Comparison of ENCODE assay signal across 8 mouse cellular contexts in the genomic region with DNA sequence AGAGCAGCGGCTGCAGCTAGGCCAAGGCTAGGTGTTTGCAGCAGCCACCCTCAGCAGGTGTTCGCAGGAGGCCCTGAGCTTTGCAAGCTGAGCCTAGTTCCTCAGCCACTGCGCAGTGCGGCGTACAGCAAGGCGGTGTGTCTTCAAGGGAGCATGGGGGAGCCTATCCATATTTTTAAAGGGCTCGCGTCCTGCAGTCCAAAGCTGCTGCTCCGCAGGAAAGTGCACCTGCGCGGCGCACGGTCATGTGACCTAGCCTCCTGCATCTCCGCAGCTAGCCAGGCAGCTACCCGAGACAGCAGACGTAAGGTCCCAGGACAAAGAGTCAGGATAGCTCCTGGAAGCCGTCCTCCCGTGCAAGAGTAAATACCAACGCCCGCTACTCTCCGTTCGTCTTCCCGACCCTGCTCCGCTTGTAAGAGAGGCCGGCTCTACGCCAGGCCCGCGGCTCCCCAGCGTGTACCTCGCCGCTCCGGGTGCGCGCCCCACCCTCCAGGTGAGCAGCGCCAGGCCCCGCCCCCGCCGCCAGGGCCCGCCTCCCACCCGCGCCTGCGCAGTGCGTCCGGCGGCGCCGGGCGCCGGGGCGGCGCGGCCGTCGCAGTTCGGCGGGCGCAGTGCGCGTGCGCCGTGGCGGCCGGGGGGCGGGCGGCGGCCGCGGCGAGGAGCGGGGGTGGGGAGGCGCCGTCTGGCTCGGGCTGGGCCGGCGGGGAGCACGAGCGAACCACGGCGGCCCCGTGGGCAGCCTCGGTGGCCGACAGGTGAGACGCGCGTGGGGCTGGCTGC. TPM values are rescaled to one million over a fixed set of nuclear protein-coding genes. Genes with fewer than 3 reads are reported as not detected.
DNase-seq lines count a peak whose midpoint lies in the region; ATAC-seq and TF ChIP-seq lines count a peak whose summit lies in the region.

A gene (plus strand): TSS at position 648 of the 783 bp plus-strand sequence.

- no peaks in the 10 kb centered on the region for H3K4me1 ChIP-seq in hindbrain, embryonic 11.5 days (replicated peaks; ENCODE audit: control insufficient read depth, insufficient read depth, low read length)
- peaks cover 9% of the 10 kb centered on the region; the same call in 1 of the 2 replicates for H3K4me1 ChIP-seq in lung, postnatal 0 days (ENCODE audit: insufficient read depth, low read depth, low read length)

- no peaks in the 10 kb centered on the region for H3K27me3 ChIP-seq in hindbrain, embryonic 11.5 days (ENCODE audit: control insufficient read depth, insufficient read depth, low read length)
- H3K27me3 ChIP-seq in lung, postnatal 0 days (replicated peaks; ENCODE audit: insufficient read depth, low read length) = no peaks in the 10 kb centered on the region

- H3K9ac ChIP-seq in hindbrain, embryonic 11.5 days (ENCODE audit: low read depth, low read length) = peak within 1 kb of the TSS; percentile 96
- peak within 1 kb of the TSS; percentile 88 for H3K9ac ChIP-seq in lung, postnatal 0 days (replicated peaks; ENCODE audit: low read depth)

- peak within 1 kb of the TSS; percentile 78 for H3K4me3 ChIP-seq in hindbrain, embryonic 11.5 days (ENCODE audit: low read depth, low read length)
- peak within 1 kb of the TSS; percentile 97 for H3K4me3 ChIP-seq in lung, postnatal 0 days (ENCODE audit: low read depth, low read length)

- TF ChIP-seq EP300 in lung, postnatal 0 days (IDR thresholded peaks at IDR 0.05) = no peak

- under 1% methylated on average over 54 of the region's 85 CpGs for WGBS in hindbrain, embryonic 11.5 days
- under 1% methylated on average over 53 of the region's 85 CpGs for WGBS in lung, postnatal 0 days

- no peaks in the 10 kb centered on the region; the same call in 1 of the 2 replicates for H3K36me3 ChIP-seq in hindbrain, embryonic 11.5 days (ENCODE audit: control insufficient read depth, insufficient read depth, low read length)
- H3K36me3 ChIP-seq in lung, postnatal 0 days (ENCODE audit: insufficient read depth, low read length) = no peaks in the 10 kb centered on the region

- H3K4me2 ChIP-seq in hindbrain, embryonic 11.5 days (replicated peaks; ENCODE audit: low read depth, low read length) = peak within 1 kb of the TSS; percentile 97
- H3K4me2 ChIP-seq in lung, postnatal 0 days (replicated peaks; ENCODE audit: low read depth, low read length) = peak within 1 kb of the TSS; percentile 91

- H3K27ac ChIP-seq in hindbrain, embryonic 11.5 days (ENCODE audit: low read depth, low read length) = peak within 1 kb of the TSS; percentile 92
- H3K27ac ChIP-seq in lung, postnatal 0 days (ENCODE audit: low read length) = peak within 1 kb of the TSS; percentile 94

- peak; percentile 88 for DNase-seq in MN1 (ENCODE audit: low spot score)
- peak; percentile 93 for DNase-seq in cerebellum, adult 9-10 months
- peak; percentile 72 to 80 for DNase-seq in frontal cortex, postnatal 10 days (ENCODE audit: low spot score in 2 of 2)
- DNase-seq in hindbrain, embryonic 11.5 days (ENCODE audit: low spot score) = peak; percentile 91
- peak; percentile 81 to 89 for DNase-seq in layer of hippocampus, postnatal 10 days (ENCODE audit: low spot score in 2 of 2)
- DNase-seq in lung, postnatal 0 days (ENCODE audit: low spot score) = peak; percentile 82
- DNase-seq in ovary, postnatal 10 days (ENCODE audit: low spot score) = peak; percentile 78
- peak; percentile 87 for DNase-seq in thymus, postnatal 0 days (ENCODE audit: low spot score)

- H3K9me3 ChIP-seq in hindbrain, embryonic 11.5 days (ENCODE audit: control insufficient read depth, low read length) = no peaks in the 10 kb centered on the region; the same call in 1 of the 2 replicates
- H3K9me3 ChIP-seq in lung, postnatal 0 days (ENCODE audit: low read length) = no peaks in the 10 kb centered on the region; the same call in 1 of the 2 replicates

- TF ChIP-seq CTCF in lung, postnatal 0 days (IDR thresholded peaks at IDR 0.05) = no peak

- ATAC-seq in hindbrain, embryonic 11.5 days (ENCODE audit: low FRiP score) = peak; percentile 82
- ATAC-seq in lung, postnatal 0 days = peak; percentile 86

RNA-seq across cellular contexts. Expression of the gene that starts here (rescaled TPM):
- polyA plus RNA-seq in hindbrain, embryonic 11.5 days (2014; fragmentation: Nextera tagmentation; extraction: Ambion mirVana) = 102 and 108 TPM in 2 replicates
- 100 to 1,000 TPM; 180 to 193 TPM for total RNA-seq in layer of hippocampus, postnatal 10 days (2021)
- polyA plus RNA-seq in lung, postnatal 0 days (2015; fragmentation: Nextera tagmentation; extraction: Ambion mirVana) = 40.6 and 46.5 TPM in 2 replicates
- 44.7 and 49.3 TPM in 2 replicates for polyA plus RNA-seq in thymus, postnatal 0 days (2015; fragmentation: Nextera tagmentation; extraction: Ambion mirVana)

Comparison
In these comparisons a context has a peak if more than half of its experiments do, and no peak if none do; other contexts are left out.
1. Peak in every context shown above with its lines: DNase-seq, ATAC-seq, H3K4me3 ChIP-seq and H3K27ac ChIP-seq.